Mouse (Mus musculus): ENCODE data around the gene Syf2. TPM values are rescaled to one million over a fixed set of nuclear protein-coding genes. Genes with fewer than 3 reads are reported as not detected.

The Syf2 gene
- total and polyA plus RNA-seq, 3 experiments, result 59.2 to 77.1 (median 76.1) TPM

DNA sequence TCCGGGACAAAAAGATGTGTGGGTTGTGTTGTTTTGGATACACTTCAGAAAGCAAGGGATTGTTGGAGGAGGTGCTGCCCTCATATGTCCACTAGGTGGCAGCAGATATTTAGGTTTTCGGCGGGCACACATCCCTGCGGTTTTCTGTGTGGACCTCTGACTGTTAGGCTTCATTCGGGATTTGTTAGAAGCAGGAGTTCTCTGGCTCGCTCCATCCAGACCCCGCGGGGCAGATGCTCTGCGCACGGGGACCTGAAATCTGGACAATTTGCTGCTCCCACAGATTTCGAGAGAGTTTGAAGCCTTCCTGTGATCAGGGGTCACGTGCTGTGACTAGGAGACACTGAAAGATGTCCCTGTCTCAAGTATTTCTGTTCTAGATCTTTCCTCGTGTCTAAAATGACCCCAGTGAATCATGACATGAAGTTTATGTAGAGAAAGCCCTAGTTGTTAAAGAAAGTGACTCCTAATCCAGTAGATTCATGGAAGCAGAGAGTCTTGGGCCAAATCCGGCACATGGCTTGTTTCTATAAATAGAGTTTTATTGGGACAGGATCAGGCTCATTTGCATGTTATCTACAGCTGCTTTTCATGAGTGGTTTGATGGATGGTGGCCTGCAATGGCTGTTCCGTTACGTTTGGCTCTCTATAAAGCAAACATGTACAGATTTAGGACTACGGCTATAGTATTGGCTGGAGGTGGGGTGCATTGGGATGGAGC is 15.5 kb downstream of the Syf2 start:
- in situ Hi-C loops (cut with MboI; ENCODE audit: low pct_ligation_motif_present, low pct_unique_long_range_greater_than_20kb, low sequenced_read_pairs), result loop anchor here (10.0 kb wide), 2 partner anchors 199 to 259 kb away; no protein-coding TSS in a partner anchor
- H3K9ac ChIP-seq (ENCODE audit: insufficient read depth, low read depth), result peak overlapping the region; percentile 3; the same call in 1 of the 2 replicates

DNA sequence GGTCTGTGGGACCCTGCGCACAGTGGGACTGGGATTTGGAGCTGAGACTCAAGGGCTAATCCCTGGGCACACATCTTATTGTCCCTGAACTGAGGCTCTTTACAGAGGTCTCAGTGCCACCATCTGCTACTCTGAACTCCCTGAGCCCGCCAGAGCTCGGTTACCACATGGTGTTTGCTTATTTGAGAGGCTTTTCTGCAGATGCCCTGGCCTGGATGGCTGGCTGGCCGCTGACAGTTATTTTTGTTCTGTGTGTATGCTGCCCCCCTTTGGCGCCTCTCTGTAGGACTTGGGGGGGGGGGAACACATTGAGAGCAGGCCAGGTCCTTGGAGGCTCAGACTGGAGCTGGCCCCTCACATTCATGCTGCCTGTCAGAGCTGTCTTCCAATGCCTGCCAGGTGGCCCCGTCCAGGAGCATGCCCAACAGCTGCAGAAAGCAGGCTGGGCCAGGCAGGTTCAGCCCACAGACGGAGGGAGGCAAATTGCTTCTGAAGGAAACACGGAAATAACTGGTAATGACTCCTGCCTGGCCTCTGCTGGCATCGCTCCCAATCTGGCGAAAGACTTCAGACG is 19.9 kb downstream of the Syf2 start:
- no peaks in the 10 kb centered on the region for H3K36me3 ChIP-seq (replicated peaks in 1 of 2; ENCODE audit: control insufficient read depth in 1 of 2, insufficient read depth in 1 of 2, low read length in 1 of 2)
- in situ Hi-C loops (cut with MboI; ENCODE audit: low pct_ligation_motif_present, low pct_unique_long_range_greater_than_20kb, low sequenced_read_pairs), result no loop called here
- DNase-seq (ENCODE audit: extremely low read depth), result no peak
- H3K9me3 ChIP-seq (replicated peaks; ENCODE audit: low read length), result no peaks in the 10 kb centered on the region
- peaks cover 18% of the 10 kb centered on the region for H3K27me3 ChIP-seq (replicated peaks)
- dilution Hi-C loops (cut with MboI; ENCODE audit: extremely low pct_ligation_motif_present, extremely low pct_unique_long_range_greater_than_20kb, low sequenced_read_pairs), result no loop called here
- H3K4me2 ChIP-seq (ENCODE audit: insufficient read depth, low read depth, poor library complexity, severe bottlenecking), result no peak overlapping the region
- TF ChIP-seq MXI1 (IDR thresholded peaks at IDR 0.05; ENCODE audit: low read depth, low read length) (no peak), GABPA (IDR thresholded peaks at IDR 0.05; ENCODE audit: insufficient replicate concordance, low read depth, low read length) (no peak), USF2 (conservative IDR thresholded peaks at IDR 0.05; ENCODE audit: low read depth, low read length) (no peak), JUN (IDR thresholded peaks at IDR 0.05; ENCODE audit: insufficient read depth, low read depth, low read length) (no peak), MAZ (IDR thresholded peaks at IDR 0.05; ENCODE audit: low read depth, low read length) (no peak), IRF4 (IDR thresholded peaks at IDR 0.05; ENCODE audit: low read depth, low read length) (no peak), JUND (conservative IDR thresholded peaks at IDR 0.05; ENCODE audit: low read depth, low read length) (no peak), BHLHE40 (IDR thresholded peaks at IDR 0.05; ENCODE audit: low read depth, low read length) (no peak), MYC (IDR thresholded peaks at IDR 0.05; ENCODE audit: low read depth, low read length) (no peak)
- no peak overlapping the region for H3K4me3 ChIP-seq (replicated peaks in 1 of 3; ENCODE audit: low read depth in 2 of 3, low read length in 2 of 3, poor library complexity in 1 of 3)
- peaks cover 0 to 5% of the 10 kb centered on the region in 2 experiments; a peak in 2 of 4 replicates for H3K4me1 ChIP-seq (ENCODE audit: control insufficient read depth in 1 of 2, insufficient read depth in 2 of 2)
- H3K27ac ChIP-seq (ENCODE audit: insufficient read depth, low read depth), result no peak overlapping the region
- no peaks in the 10 kb centered on the region for H3K79me2 ChIP-seq (replicated peaks; ENCODE audit: control insufficient read depth, extremely low read depth, insufficient read depth, poor library complexity, severe bottlenecking)
- no peak overlapping the region for H3K9ac ChIP-seq (ENCODE audit: insufficient read depth, low read depth)

More for the DNA sequence above, 15.5 kb downstream of the Syf2 start:
- Histone ChIP-seq H3K4me1 (ENCODE audit: control insufficient read depth in 1 of 2, insufficient read depth in 2 of 2) (peaks cover 0 to 5% of the 10 kb centered on the region in 2 experiments; a peak in 1 of 4 replicates), H3K79me2 (replicated peaks; ENCODE audit: control insufficient read depth, extremely low read depth, insufficient read depth, poor library complexity, severe bottlenecking) (no peaks in the 10 kb centered on the region), H3K27me3 (replicated peaks) (peaks cover 23% of the 10 kb centered on the region), H3K9me3 (replicated peaks; ENCODE audit: low read length) (no peaks in the 10 kb centered on the region), H3K4me2 (ENCODE audit: insufficient read depth, low read depth, poor library complexity, severe bottlenecking) (peak overlapping the region; percentile 54; the same call in 1 of the 2 replicates), H3K4me3 (replicated peaks in 1 of 3; ENCODE audit: low read depth in 2 of 3, low read length in 2 of 3, poor library complexity in 1 of 3) (no peak overlapping the region), H3K36me3 (replicated peaks in 1 of 2; ENCODE audit: control insufficient read depth in 1 of 2, insufficient read depth in 1 of 2, low read length in 1 of 2) (no peaks in the 10 kb centered on the region), H3K27ac (ENCODE audit: insufficient read depth, low read depth) (no peak overlapping the region)
- dilution Hi-C loops (cut with MboI; ENCODE audit: extremely low pct_ligation_motif_present, extremely low pct_unique_long_range_greater_than_20kb, low sequenced_read_pairs), result no loop called here
- TF ChIP-seq USF2 (conservative IDR thresholded peaks at IDR 0.05; ENCODE audit: low read depth, low read length), result peak; percentile 77
- no peak for TF ChIP-seq EP300 (IDR thresholded peaks at IDR 0.05; ENCODE audit: low read length)
- peak; percentile 80 to 84 for TF ChIP-seq CTCF (conservative IDR thresholded peaks at IDR 0.05 in 1 of 2, IDR thresholded peaks at IDR 0.05 in 1 of 2; ENCODE audit: low read depth in 2 of 2, low read length in 2 of 2)
- no peak for TF ChIP-seq ELF1 (IDR thresholded peaks at IDR 0.05; ENCODE audit: low read depth, low read length)
- peak; percentile 83 for TF ChIP-seq MAX (IDR thresholded peaks at IDR 0.05; ENCODE audit: low read length)
- no peak for TF ChIP-seq MYC (IDR thresholded peaks at IDR 0.05; ENCODE audit: low read depth, low read length)
- TF ChIP-seq ETS1 (conservative IDR thresholded peaks at IDR 0.05; ENCODE audit: low read depth, low read length), result no peak
- TF ChIP-seq ZKSCAN1 (IDR thresholded peaks at IDR 0.05; ENCODE audit: borderline replicate concordance, low read depth, low read length), result no peak
- no peak for TF ChIP-seq NELFE (IDR thresholded peaks at IDR 0.05; ENCODE audit: low read depth, low read length)
- no peak for TF ChIP-seq ZNF384 (IDR thresholded peaks at IDR 0.05; ENCODE audit: low read depth, low read length)
- peak; percentile 81 for TF ChIP-seq USF1 (IDR thresholded peaks at IDR 0.05; ENCODE audit: low read depth, low read length)
- no peak for TF ChIP-seq JUND (conservative IDR thresholded peaks at IDR 0.05; ENCODE audit: low read depth, low read length)
- TF ChIP-seq TBP (conservative IDR thresholded peaks at IDR 0.05; ENCODE audit: low read depth, low read length), result peak; percentile 81; the same call in 1 of the 2 replicates
- no peak for TF ChIP-seq RCOR1 (conservative IDR thresholded peaks at IDR 0.05; ENCODE audit: low read depth, low read length)
- no peak for TF ChIP-seq MAFK (IDR thresholded peaks at IDR 0.05; ENCODE audit: insufficient replicate concordance, low read length)
- TF ChIP-seq SMC3 (IDR thresholded peaks at IDR 0.05; ENCODE audit: low read depth, low read length), result peak; percentile 68
- no peak; the same call in 1 of the 2 replicates for TF ChIP-seq HCFC1 (IDR thresholded peaks at IDR 0.05; ENCODE audit: low read depth, low read length)
- no peak for TF ChIP-seq UBTF (IDR thresholded peaks at IDR 0.05; ENCODE audit: low read depth, low read length)
- TF ChIP-seq E2F4 (IDR thresholded peaks at IDR 0.05; ENCODE audit: insufficient replicate concordance, low read depth, low read length), result no peak
- no peak for TF ChIP-seq MEF2A (IDR thresholded peaks at IDR 0.05; ENCODE audit: borderline replicate concordance, low read depth, low read length)
- TF ChIP-seq MAZ (IDR thresholded peaks at IDR 0.05; ENCODE audit: low read depth, low read length), result no peak
- peak; percentile 40 for TF ChIP-seq POLR2A (IDR thresholded peaks at IDR 0.05; ENCODE audit: low read depth, low read length)
- no peak for TF ChIP-seq IRF4 (IDR thresholded peaks at IDR 0.05; ENCODE audit: low read depth, low read length)
- 0 out of 2 replicates have a peak, but pooled peaks have one; percentile 42 for TF ChIP-seq SIN3A (IDR thresholded peaks at IDR 0.05; ENCODE audit: low read length)
- no peak for TF ChIP-seq ZC3H11A (IDR thresholded peaks at IDR 0.05; ENCODE audit: low read depth, low read length)
- peak; percentile 72 for TF ChIP-seq CHD2 (IDR thresholded peaks at IDR 0.05; ENCODE audit: low read length)
- peak; percentile 92 for TF ChIP-seq BHLHE40 (IDR thresholded peaks at IDR 0.05; ENCODE audit: low read depth, low read length)
- TF ChIP-seq GABPA (IDR thresholded peaks at IDR 0.05; ENCODE audit: insufficient replicate concordance, low read depth, low read length), result no peak
- no peak for TF ChIP-seq NRF1 (IDR thresholded peaks at IDR 0.05; ENCODE audit: low read depth, low read length)
- peak; percentile 80 for TF ChIP-seq RAD21 (IDR thresholded peaks at IDR 0.05; ENCODE audit: low read depth, low read length)
- peak; percentile 69 for DNase-seq (ENCODE audit: extremely low read depth)
